Mouse (Mus musculus) liver, embryonic 18 days (tissue): ENCODE measurements around the gene Spn. TPM values are rescaled to one million over a fixed set of nuclear protein-coding genes. Genes with fewer than 3 reads are reported as not detected.

ENCODE experiments used
- polyA plus RNA-seq: library from polyadenylated mRNA; depleted of rRNA; stranded (reverse); fragments of >200 nt; gene quantifications from 2 replicates; pipeline ENCODE4 v1.2.3, GENCODE M21; 2012; rRNA removed

The Spn gene
- 6.8 and 8.5 TPM in 2 replicates for polyA plus RNA-seq

DNA sequence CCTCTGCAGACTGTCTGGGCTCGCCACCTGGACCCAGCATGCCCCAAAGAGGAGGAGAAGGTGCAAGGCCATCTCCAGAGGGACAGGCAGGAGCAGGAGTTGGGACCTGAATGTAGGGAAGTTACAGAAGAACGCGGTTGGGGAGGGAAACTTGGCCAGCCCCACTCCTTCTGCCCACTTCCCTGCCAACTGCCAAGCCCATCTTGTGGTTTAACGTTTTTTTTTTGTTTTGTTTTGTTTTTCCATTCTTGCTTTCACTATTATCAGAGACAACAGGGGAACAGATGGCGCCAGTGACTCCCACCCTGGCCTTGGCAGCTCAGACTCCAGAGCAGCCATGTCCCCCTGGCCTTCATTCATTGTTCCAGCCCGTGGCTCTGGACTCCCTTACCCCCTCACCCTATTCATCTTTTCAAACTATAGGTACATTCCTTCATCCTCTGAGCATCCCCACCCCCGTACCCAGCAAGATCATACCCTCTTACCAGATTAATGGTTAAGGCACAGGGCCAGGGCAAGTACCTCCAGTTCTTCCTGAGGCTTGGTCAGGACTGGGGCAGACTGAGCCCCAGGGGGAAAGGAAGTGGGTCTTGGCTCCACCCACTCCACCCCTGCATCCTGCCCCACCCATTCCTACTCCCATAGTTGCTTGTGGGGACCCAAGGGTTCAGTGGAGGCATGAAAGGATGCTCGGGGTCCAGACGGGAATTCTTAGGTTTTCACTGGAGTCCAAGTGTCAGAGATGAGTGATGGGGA is at the start of gene Spn:
Spn (minus strand) TSS at position 562 of the 756 bp plus-strand sequence.

DNA sequence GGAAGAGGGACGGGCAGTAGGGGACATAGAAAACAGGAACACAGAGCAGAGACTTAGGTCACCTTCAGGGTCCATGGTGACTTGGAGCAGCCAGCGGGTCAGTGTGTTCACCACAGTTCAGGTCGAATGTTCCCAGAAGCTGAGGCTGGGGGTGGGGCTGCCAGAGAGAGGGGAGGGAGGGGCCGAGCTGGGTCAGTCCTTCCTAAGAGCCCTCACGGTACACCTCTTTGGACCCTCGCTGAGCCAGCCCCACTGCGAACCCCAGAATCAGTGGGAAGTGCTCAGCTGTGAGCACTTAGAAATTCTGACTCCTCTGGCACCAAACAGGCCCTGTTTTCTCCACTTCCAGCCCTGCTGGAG is 15.7 kb downstream of the Spn start, which contains the start of gene Qprt:
Qprt (minus strand) TSS at position 316 of the 360 bp plus-strand sequence.

DNA sequence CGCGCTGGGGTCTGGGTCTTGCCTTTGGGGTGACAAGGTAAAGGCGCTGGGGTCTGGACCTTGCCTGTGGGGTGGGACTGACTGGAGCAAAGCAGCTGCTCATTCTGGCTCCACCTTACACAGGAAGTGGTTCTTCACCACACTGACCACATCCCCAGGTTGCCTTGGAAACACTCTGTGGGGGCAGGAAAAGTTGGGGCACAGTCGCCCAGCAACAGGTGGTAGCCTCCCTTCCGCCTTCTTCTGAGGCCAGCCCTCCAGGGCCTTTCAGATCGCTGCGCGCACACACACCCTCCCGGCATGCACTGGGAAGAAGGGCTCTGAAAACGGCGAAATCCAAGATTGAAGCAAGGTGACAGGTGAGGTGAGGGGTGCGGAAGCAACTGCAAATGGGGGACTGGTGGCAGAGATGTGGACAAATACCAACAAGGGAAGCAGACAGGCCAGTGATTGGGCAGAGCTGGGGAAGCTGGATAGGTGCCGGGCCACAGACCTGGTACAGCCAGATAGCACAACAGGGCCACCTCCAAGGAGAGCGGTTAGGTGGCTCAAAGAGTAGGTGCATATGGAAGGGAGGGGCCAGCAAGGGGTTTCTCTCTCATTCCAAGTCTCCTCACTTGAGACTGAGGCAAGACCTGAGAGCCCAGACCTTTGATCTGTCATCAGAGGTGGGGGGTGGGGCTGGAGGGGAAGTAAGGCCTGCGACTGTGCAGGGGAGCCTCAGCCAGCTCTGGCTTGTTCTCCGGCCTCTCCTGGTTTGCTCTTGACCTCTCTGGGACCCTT is 46.3 kb downstream of the Spn start, which contains the start of gene AI467606:
AI467606 (plus strand) TSS at position 246 of the 783 bp plus-strand sequence.

DNA sequence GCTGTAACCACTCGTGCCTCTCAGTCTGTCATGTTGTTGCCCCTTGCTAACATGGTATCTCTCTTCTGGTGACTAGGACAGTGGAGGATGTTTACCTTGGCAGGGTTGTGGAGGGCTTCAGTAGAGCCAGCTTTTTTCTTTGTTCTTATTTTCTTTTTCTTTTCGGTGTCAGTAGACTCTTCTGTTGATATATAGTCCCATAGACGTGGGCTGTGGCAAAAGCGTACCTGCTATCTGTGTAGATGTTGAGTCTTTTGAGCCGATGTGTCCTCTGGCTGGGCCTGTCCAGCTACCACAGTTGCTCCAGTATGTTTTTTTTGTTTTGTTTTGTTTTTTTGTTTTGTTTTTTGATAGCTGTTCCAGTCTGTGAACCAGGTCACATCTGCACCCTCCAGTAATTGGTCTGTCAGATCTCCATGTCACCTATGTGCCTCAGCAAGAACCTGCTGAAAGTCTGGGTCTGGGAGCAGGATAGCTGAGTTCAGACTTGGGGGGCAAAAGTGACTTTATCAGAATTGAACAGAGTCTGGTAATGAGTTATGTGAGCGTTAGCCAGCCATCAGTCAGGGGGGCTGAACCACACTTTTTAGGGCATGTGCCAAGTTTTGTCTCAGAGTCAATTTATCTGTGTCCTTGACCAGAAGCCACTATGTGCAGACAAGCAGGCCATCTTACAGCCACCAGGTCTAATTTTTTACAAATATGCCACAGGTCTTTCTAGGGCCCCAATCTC is 50.2 kb downstream of the Spn start, which contains the start of gene Zg16:
Zg16 (minus strand) TSS at position 51 of the 733 bp plus-strand sequence.

Other genes with a start within 250 kb of the Spn start
- 28.3 and 30.3 TPM in 2 replicates for gene Tmem219, start 214.9 kb downstream of the Spn start, polyA plus RNA-seq
- gene Kctd13, start 208.9 kb downstream of the Spn start, polyA plus RNA-seq: 3.4 and 4.0 TPM in 2 replicates
- gene Asphd1, start 188.2 kb downstream of the Spn start, polyA plus RNA-seq: 0.02 TPM in 1 of 2 replicates, not detected in the other
- gene Sez6l2, start 187.3 kb downstream of the Spn start, polyA plus RNA-seq: 0.23 and 0.40 TPM in 2 replicates
- 38.9 and 41.3 TPM in 2 replicates for gene Cdipt, start 161.9 kb downstream of the Spn start, polyA plus RNA-seq
- gene Cdiptos, start 161.7 kb downstream of the Spn start, polyA plus RNA-seq: 0.34 and 0.47 TPM in 2 replicates
- gene Mvp, start 123.2 kb downstream of the Spn start, polyA plus RNA-seq: 7.8 and 7.9 TPM in 2 replicates
- 0.34 and 0.50 TPM in 2 replicates for gene Pagr1b, start 121.3 kb downstream of the Spn start, polyA plus RNA-seq
- gene Pagr1a, start 120.5 kb downstream of the Spn start, polyA plus RNA-seq: 4.9 and 5.2 TPM in 2 replicates
- gene Gm42742, start 116.7 kb downstream of the Spn start, polyA plus RNA-seq: 13.2 and 14.1 TPM in 2 replicates
- 0.04 and 0.45 TPM in 2 replicates for gene Prrt2, start 116.6 kb downstream of the Spn start, polyA plus RNA-seq
- gene Maz, start 110.8 kb downstream of the Spn start, polyA plus RNA-seq: 55.9 and 64.1 TPM in 2 replicates
- 28.1 and 30.9 TPM in 2 replicates for gene Kif22, start 95.4 kb downstream of the Spn start, polyA plus RNA-seq
- 0.16 and 0.40 TPM in 2 replicates for gene Zg16, start 50.5 kb downstream of the Spn start, polyA plus RNA-seq
- gene AI467606, start 46.5 kb downstream of the Spn start, polyA plus RNA-seq: 7.9 and 8.3 TPM in 2 replicates
- 117 and 124 TPM in 2 replicates for gene Qprt, start 15.6 kb downstream of the Spn start, polyA plus RNA-seq
- gene Cd2bp2, start 58.2 kb upstream of the Spn start, polyA plus RNA-seq: 20.8 and 22.2 TPM in 2 replicates
- gene Tbc1d10b, start 70.6 kb upstream of the Spn start, polyA plus RNA-seq: 11.9 and 12.6 TPM in 2 replicates
- 8.3 and 12.1 TPM in 2 replicates for gene Mylpf, start 71.1 kb upstream of the Spn start, polyA plus RNA-seq
- gene Zfp553, start 95.2 kb upstream of the Spn start, polyA plus RNA-seq: 2.8 and 2.9 TPM in 2 replicates
- gene Sept1, start 95.3 kb upstream of the Spn start, polyA plus RNA-seq: 21.1 and 21.7 TPM in 2 replicates
- gene Zfp771, start 106.5 kb upstream of the Spn start, polyA plus RNA-seq: 20.6 and 24.9 TPM in 2 replicates
- 52.9 and 73.0 TPM in 2 replicates for gene Dctpp1, start 122.9 kb upstream of the Spn start, polyA plus RNA-seq
- gene Sephs2, start 136.2 kb upstream of the Spn start, polyA plus RNA-seq: 153 and 165 TPM in 2 replicates
- 9.1 and 10.0 TPM in 2 replicates for gene Itgal, start 158.4 kb upstream of the Spn start, polyA plus RNA-seq
- gene Zfp768, start 207.8 kb upstream of the Spn start, polyA plus RNA-seq: 8.5 and 9.3 TPM in 2 replicates
- gene Zfp747, start 238.2 kb upstream of the Spn start, polyA plus RNA-seq: 2.2 and 2.4 TPM in 2 replicates
- gene 9130019O22Rik, start 249.3 kb upstream of the Spn start, polyA plus RNA-seq: 1.00 and 1.1 TPM in 2 replicates